Mouse (Mus musculus) c-Kit-negative CD71-positive TER-119-positive erythroid progenitor cells, embryonic 14.5 days (primary cell): Measurements from ENCODE around the gene Leng1.

Source experiments
- DNase-seq: peaks from one replicate; pipeline ENCODE4 v3.0.0-alpha.2; 2013; ENCODE audit warnings: low read depth, low spot score

Leng1 gene

GRCm38 (mm10) chr7:3692382-3692986 is 26.8 kb upstream of the Leng1 start, which contains the start of gene Tsen34:
TSS of gene Tsen34 (plus strand) at chr7:3692863.
- no peak for DNase-seq

- no peak for DNase-seq
Measured at GRCm38 (mm10) chr7:3691919-3692318, 26.3 kb upstream of the Leng1 start.

GRCm38 (mm10) chr7:3685400-3686187 is 20.0 kb upstream of the Leng1 start:
- no peak for DNase-seq

GRCm38 (mm10) chr7:3684698-3685097 is 19.1 kb upstream of the Leng1 start:
- DNase-seq, result no peak

GRCm38 (mm10) chr7:3683908-3684550 is 18.4 kb upstream of the Leng1 start:
- DNase-seq, result no peak

GRCm38 (mm10) chr7:3677342-3677741 is 11.7 kb upstream of the Leng1 start, which contains the start of gene Tmc4:
TSS of gene Tmc4 (minus strand) at chr7:3677553.
- no peak for DNase-seq

GRCm38 (mm10) chr7:3676371-3676770 is 10.7 kb upstream of the Leng1 start:
- no peak for DNase-seq

- no peak for DNase-seq
Measured at GRCm38 (mm10) chr7:3675228-3675548, 9.5 kb upstream of the Leng1 start.

DNA sequence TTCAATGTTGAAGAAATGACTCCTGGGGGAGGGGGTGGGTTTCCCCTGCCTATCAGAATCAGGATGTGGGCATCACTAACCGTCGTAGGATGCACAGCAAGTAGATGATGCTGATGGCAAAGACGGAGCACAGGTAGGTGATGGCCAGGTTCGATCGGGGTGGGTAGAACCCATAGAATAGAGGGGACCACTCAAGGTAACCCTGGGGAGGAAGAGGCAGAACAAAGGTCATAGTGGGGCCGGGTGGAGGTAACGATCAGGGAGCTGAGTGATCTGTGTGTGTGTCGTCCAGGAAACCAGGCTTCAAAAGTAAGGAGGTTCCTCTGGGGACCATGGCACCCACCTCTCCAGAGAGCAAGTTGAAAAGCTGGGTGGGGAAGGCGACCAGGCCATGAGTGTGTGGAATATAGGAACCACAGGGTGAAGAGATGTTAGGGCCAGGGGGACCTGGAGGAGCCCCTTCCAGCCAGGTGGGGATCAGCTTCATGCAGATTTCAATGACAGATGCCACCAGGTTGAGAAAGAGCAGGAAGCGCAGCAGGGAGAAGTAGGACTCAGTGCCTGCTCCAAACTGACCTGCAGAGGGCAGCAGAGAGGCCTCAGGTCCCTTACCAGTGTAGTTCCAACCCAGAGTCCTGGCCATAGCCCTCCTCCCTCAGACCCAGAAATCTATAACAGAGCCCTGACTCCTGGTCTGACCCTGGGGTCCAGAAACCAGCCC is 9.0 kb upstream of the Leng1 start:
- DNase-seq, result peak; percentile 64

DNA sequence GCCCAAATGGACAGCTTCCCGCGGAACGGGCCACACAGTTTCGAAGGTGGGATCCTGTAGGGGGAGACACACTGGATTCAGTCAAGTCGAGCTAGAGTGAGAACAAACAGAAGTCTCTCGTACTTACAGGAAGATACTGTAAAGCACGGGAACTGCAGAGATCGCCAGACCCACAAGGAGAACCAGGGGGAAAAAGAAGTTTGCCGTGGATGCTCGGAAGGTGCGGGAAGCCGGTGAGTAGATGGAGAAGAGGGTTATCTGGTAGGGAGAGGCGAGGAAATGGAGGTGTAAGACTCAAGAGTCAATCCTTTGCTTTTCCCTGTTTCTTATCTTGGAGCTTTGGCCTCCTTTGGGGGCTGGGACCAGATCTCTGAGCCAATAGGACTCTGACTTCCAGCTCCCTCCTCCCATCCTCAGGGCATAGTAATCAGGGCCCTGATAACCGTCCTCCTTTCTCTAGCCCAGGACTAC is 1.3 kb upstream of the Leng1 start:
- DNase-seq, result peak; percentile 56

GRCm38 (mm10) chr7:3664524-3665214 is 971 bp downstream of the Leng1 start:
- DNase-seq, result no peak

DNA sequence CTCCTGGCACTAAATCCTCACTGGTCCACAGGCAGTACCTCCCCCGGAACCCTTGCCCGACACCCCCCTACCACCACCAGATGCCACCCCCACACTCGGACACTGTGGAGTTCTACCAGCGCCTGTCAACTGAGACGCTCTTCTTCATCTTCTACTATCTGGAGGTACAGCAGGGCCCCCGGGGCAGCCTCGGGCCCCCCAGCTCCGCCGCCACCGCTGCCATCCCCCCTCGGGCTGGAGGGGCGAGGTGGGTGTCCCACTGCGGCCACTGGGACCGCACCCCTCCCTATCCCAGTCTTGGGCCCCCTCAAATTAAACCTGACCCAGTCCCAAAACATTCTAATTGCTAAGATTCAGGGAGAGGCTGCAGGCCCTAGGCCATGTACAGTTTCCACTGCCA is 7.1 kb downstream of the Leng1 start:
- no peak for DNase-seq

GRCm38 (mm10) chr7:3656966-3657365 is 8.7 kb downstream of the Leng1 start:
- DNase-seq, result no peak

GRCm38 (mm10) chr7:3646641-3647040 is 19.0 kb downstream of the Leng1 start:
- no peak for DNase-seq

GRCm38 (mm10) chr7:3646188-3646587 is 19.5 kb downstream of the Leng1 start:
- DNase-seq, result no peak

GRCm38 (mm10) chr7:3645488-3646025 is 20.1 kb downstream of the Leng1 start:
- no peak for DNase-seq

- DNase-seq, result peak; percentile 98
Measured at GRCm38 (mm10) chr7:3644672-3645487, 20.8 kb downstream of the Leng1 start, which contains the start of gene Cnot3. TSS of gene Cnot3 (plus strand) at chr7:3645268.

DNA sequence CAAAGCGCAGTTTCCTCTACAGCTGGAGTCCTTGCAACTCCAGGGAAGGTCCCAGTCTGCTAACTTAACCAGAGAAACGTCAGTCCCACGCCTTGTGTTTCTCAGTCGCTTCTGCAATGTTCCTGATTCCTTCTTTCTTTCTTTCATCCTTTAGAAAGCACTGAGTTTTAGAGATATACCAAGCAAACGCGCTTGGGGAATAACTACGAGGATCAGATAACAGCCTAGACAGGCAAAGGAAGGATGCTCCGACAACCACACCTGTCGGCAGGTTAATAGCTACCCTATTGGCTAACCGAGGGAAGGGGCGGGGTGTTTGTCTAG is 21.3 kb downstream of the Leng1 start:
- no peak for DNase-seq

- no peak for DNase-seq
Measured at GRCm38 (mm10) chr7:3643843-3644242, 21.8 kb downstream of the Leng1 start.

GRCm38 (mm10) chr7:3643412-3643811 is 22.2 kb downstream of the Leng1 start:
- no peak for DNase-seq
